Mouse (Mus musculus) gastrocnemius, adult 18-20 months (tissue): ENCODE measurements around the gene Lamc1. TPM values are rescaled to one million over a fixed set of nuclear protein-coding genes. Genes with fewer than 3 reads are reported as not detected.
A peak's percentile ranks its signal among the peaks of the same experiment; 100 is the strongest.
"Not testable (repeated sequence)": the region's sequence is repeated elsewhere in the genome, so short reads cannot be mapped to it uniquely, and the experiment has no call there.

Experiments used
- DNase-seq: peaks from one replicate; pipeline ENCODE4 v3.0.0; 2021; ENCODE audit warnings: low spot score
- long read RNA-seq, 2 experiments: library from polyadenylated mRNA; stranded (forward); transcript quantifications; one replicate each; pipeline ENCODE4 v2.0.0; 2021
- total RNA-seq, 2 experiments: library from RNA; stranded (reverse); gene quantifications; 2 replicates each; pipeline ENCODE4 v1.2.3; 2021

The Lamc1 gene
- total RNA-seq: 10 to 100 TPM; 44.8 to 52.1 TPM
- long read RNA-seq, experiment 1, full-length matches to known transcripts: 25 of 37 reads
- long read RNA-seq, experiment 1, partial matches to known transcripts: 11 of 37 reads
- long read RNA-seq, experiment 1, other reads (novel, unspliced or antisense): 1 of 37 reads
- long read RNA-seq, experiment 2, full-length matches to known transcripts: 14 of 23 reads
- long read RNA-seq, experiment 2, partial matches to known transcripts: 8 of 23 reads
- long read RNA-seq, experiment 2, other reads (novel, unspliced or antisense): 1 of 23 reads

GRCm38 (mm10) chr1:153332444-153333295, at the start of gene Lamc1:
Gene Lamc1, minus strand, starts transcription at chr1:153332786.
- DNase-seq: peak; percentile 95

GRCm38 (mm10) chr1:153380746-153381282, 48.2 kb upstream of the Lamc1 start:
- DNase-seq: no peak

GRCm38 (mm10) chr1:153379832-153380231, 47.2 kb upstream of the Lamc1 start:
- no peak for DNase-seq

- DNase-seq: no peak
Observed at GRCm38 (mm10) chr1:153378587-153378986, 46.0 kb upstream of the Lamc1 start.

- DNase-seq: no peak
Observed at GRCm38 (mm10) chr1:153376446-153376845, 43.9 kb upstream of the Lamc1 start.

- DNase-seq: no peak
Observed at GRCm38 (mm10) chr1:153374136-153374535, 41.5 kb upstream of the Lamc1 start.

GRCm38 (mm10) chr1:153371846-153372245, 39.3 kb upstream of the Lamc1 start:
- no peak for DNase-seq

- DNase-seq: no peak
Observed at GRCm38 (mm10) chr1:153369011-153369410, 36.4 kb upstream of the Lamc1 start.

- DNase-seq: no peak
Observed at GRCm38 (mm10) chr1:153367048-153367447, 34.5 kb upstream of the Lamc1 start.

GRCm38 (mm10) chr1:153361926-153362325, 29.3 kb upstream of the Lamc1 start:
- DNase-seq: no peak

- no peak for DNase-seq
Observed at GRCm38 (mm10) chr1:153360556-153360955, 28.0 kb upstream of the Lamc1 start.

- DNase-seq: no peak
Observed at GRCm38 (mm10) chr1:153357218-153357617, 24.6 kb upstream of the Lamc1 start.

- DNase-seq: no peak
Observed at GRCm38 (mm10) chr1:153354466-153354865, 21.9 kb upstream of the Lamc1 start.

GRCm38 (mm10) chr1:153353736-153354430, 21.3 kb upstream of the Lamc1 start:
- DNase-seq: peak; percentile 55

- peak; percentile 57 for DNase-seq
Observed at GRCm38 (mm10) chr1:153351034-153351433, 18.4 kb upstream of the Lamc1 start.

- no peak for DNase-seq
Observed at GRCm38 (mm10) chr1:153347726-153348125, 15.1 kb upstream of the Lamc1 start.

GRCm38 (mm10) chr1:153347040-153347439, 14.5 kb upstream of the Lamc1 start:
- no peak for DNase-seq

GRCm38 (mm10) chr1:153345699-153346291, 13.2 kb upstream of the Lamc1 start:
- no peak for DNase-seq

- DNase-seq: no peak
Observed at GRCm38 (mm10) chr1:153345002-153345401, 12.4 kb upstream of the Lamc1 start.

- DNase-seq: not testable (repeated sequence)
Observed at GRCm38 (mm10) chr1:153335451-153335850, 2.9 kb upstream of the Lamc1 start.
